Mouse (Mus musculus): ENCODE data around the gene Ylpm1. TPM values are rescaled to one million over a fixed set of nuclear protein-coding genes. Genes with fewer than 3 reads are reported as not detected.
A peak's percentile ranks its signal among the peaks of the same experiment; 100 is the strongest.

Ylpm1 gene
- total RNA-seq, 4 experiments from 2014 or later = 26.6 to 30.4 (median 29.7) TPM

- DNase-seq (ENCODE audit: low spot score) = no peak
Observed at GRCm38 (mm10) chr12:85009776-85010175, 13.7 kb downstream of the Ylpm1 start.

- DNase-seq (ENCODE audit: low spot score) = no peak
Observed at GRCm38 (mm10) chr12:85010541-85010940, 14.4 kb downstream of the Ylpm1 start.

DNA sequence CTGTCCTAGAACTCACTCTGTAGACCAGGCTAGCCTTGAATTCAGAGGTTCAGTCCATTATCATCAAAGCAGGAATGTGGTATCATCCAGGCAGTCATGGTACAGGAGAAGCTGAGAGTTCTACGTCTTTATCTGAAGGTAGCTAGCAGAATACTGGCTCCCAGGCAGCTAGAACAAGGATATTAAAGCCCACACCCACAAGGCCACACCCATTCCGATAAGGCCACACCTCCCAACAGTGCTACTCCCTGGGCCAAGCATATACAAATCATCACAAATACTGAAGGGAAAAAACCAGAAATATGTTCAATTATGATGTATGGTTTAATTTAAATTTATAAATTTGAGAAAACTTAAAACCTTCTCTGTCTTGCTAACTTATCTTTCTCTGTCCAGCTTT, 16.1 kb downstream of the Ylpm1 start:
- no peak for DNase-seq (ENCODE audit: low spot score)

GRCm38 (mm10) chr12:85022071-85022470, 25.9 kb downstream of the Ylpm1 start:
- DNase-seq (ENCODE audit: low spot score) = no peak

GRCm38 (mm10) chr12:85032710-85033109, 36.6 kb downstream of the Ylpm1 start:
- DNase-seq (ENCODE audit: low spot score) = no peak

DNA sequence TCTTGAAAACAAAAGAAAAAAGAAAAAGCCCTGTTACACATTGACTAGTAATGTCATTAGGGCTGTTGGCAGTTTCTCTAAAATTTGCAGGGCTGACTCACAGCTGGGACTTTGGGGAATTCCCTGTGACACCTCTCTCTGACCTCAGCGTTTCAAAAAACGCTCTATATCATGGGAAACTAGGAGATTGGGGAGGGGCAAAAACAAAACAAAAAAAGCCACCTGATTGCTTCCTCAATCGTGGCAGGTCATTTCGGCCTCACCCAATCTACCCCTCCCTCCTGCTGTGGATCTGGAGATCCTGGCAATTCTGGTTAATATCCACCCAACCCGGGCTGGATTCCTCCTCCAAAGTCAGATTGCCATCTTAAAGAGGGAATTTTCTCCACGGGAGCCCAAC, 55.1 kb downstream of the Ylpm1 start:
- DNase-seq (ENCODE audit: low spot score) = no peak

DNA sequence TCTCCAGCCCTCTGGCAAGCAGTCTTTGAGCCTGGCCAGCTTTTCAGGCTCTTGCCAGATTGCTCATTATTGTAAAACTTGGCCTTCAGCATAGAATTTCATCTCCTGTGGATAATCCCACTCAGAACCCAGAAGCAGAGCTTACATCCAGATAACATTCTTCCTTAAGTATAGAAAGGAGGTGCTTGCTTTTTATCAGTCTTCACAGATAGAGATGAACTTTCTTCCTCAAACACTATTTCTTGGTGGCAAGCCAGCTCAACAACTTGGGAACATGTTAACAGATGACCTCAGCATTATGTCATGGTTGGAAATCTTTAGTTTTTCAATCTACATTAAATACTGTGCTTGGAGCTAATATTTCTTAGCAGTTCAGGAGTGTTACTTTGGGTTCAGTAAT, 74.9 kb downstream of the Ylpm1 start:
- DNase-seq (ENCODE audit: low spot score) = no peak

- DNase-seq (ENCODE audit: low spot score) = no peak
Observed at GRCm38 (mm10) chr12:85077100-85077499, 81.0 kb downstream of the Ylpm1 start.

DNA sequence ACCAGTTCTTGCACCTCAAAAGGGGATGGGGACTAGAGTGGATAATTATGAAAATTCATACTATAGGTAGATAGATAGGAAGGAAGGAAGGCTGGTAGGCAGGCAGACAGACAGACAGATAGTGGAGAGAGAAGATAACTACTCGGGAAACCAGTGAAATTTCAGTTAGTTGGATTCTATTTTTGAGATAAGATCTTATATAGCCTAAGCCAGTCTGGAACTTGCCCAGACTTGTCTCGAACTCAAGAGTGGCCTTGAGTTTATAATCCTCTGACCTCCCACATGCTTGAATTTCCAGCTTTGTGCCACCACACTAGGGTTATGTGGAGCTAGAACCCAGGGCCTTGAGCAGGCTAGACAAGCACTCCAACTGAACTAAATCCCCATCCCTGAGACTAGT, 88.1 kb downstream of the Ylpm1 start:
- no peak for DNase-seq (ENCODE audit: low spot score)

DNA sequence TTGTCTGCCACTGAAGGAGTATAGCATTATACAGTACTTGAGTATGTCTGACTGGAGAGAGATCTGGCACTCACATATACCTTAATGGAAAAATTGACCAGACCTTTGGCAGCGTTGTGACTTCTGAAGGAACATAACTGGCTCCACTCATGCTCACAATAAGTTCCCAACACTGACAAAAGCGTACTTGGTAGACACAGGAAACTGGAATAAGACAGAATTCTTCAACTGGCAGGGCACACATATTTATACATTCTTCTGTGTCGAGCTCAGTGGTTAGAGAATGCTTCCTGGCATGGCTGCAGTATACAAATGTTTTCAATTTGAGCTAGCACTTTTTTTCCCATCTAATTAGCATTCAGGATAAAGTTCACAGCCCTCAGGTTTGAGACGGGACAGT, 88.8 kb downstream of the Ylpm1 start:
- no peak for DNase-seq (ENCODE audit: low spot score)

- DNase-seq (ENCODE audit: low spot score) = no peak
Observed at GRCm38 (mm10) chr12:85087845-85088244, 91.7 kb downstream of the Ylpm1 start.

- no peak for DNase-seq (ENCODE audit: low spot score)
Observed at GRCm38 (mm10) chr12:85091190-85091589, 95.1 kb downstream of the Ylpm1 start.

- peak; percentile 69 for DNase-seq (ENCODE audit: low spot score)
Observed at GRCm38 (mm10) chr12:85092214-85092613, 96.1 kb downstream of the Ylpm1 start.

- DNase-seq (ENCODE audit: low spot score) = peak; percentile 71
Observed at GRCm38 (mm10) chr12:85094010-85094409, 97.9 kb downstream of the Ylpm1 start.

- peak; percentile 28 for DNase-seq (ENCODE audit: low spot score)
Observed at GRCm38 (mm10) chr12:85094706-85095105, 98.6 kb downstream of the Ylpm1 start.

GRCm38 (mm10) chr12:85095146-85095545, 99.0 kb downstream of the Ylpm1 start:
- no peak for DNase-seq (ENCODE audit: low spot score)

GRCm38 (mm10) chr12:85095859-85096258, 99.7 kb downstream of the Ylpm1 start:
- no peak for DNase-seq (ENCODE audit: low spot score)

DNA sequence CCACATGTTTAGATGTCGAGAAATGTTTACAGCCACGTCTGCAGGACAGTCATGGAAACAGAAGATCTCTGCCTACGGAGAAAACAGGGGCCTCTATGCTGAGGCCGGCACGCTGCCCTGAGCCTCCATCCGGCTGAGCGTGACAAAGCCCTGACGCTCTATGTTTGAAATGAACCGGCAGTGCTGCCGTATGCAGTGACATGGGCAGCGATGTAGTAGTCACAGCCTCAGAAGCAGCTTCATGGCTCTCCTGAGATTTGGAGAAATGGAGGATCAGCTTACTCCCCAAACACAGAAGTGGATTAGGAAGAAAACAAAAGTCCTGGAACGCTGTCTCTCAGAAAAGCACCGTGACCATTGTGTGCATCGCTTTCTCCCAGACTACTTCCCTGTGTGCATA, 104.9 kb downstream of the Ylpm1 start:
- no peak for DNase-seq (ENCODE audit: low spot score)

GRCm38 (mm10) chr12:85101521-85102106, 105.5 kb downstream of the Ylpm1 start:
- no peak for DNase-seq (ENCODE audit: low spot score)

GRCm38 (mm10) chr12:85103096-85103495, 107.0 kb downstream of the Ylpm1 start:
- DNase-seq (ENCODE audit: low spot score) = no peak

DNA sequence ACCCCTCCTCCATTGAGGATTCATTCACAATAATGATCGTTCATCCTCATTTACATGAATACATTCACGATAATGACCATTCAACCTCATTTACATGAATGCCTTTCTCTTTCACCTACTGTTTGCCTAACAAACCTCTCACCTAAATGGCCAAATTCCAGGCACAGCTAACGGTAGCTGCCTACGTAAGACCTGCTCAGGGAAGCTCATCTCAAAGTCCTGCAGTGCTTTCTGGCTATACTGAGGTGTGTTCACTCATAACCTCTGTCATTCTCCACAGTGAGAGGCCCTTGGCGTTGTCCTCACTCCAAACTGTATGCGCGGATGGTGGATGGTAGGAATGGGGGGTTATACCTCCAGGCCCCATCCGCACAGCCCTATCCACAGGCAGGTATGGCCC, 108.7 kb downstream of the Ylpm1 start:
- no peak for DNase-seq (ENCODE audit: low spot score)

DNA sequence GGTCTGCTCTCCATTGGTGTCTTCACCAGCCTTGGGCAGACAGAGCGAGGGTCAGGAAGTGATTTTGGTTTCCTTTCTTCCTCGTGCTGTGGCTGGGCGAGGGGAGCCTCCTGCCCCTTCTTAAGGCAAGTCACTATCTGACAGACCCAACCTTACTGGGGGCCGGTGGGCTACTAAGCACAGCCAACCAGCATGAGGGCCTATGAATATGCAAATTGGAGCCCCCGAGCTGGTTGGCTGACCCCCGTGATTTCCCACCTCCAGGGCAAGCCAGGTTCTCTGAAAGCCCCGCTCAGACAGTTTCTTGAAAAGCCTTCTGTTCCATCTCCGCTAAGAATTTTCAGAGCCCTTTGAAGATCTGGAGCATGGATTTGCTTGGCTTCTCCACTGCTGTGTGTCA, 110.2 kb downstream of the Ylpm1 start:
- no peak for DNase-seq (ENCODE audit: low spot score)

DNA sequence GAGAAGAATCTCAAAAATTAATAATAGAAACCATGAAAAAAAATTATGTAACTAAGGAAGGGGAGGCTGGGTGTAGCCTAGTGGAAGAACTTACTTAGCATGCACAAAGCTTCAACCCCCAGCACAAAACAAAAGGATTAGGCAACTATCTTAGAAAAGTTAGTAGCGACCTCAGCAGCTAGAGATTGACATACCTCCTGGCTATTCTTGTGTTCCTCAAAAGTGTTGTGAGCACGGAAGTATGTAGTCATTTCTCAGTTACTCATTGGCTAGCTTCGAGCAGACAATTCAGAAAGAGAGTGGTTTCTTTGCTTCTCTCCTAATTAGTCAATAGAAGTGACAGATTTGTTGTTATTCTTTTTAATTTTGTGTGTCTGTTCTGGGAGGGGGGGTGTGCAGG, 112.5 kb downstream of the Ylpm1 start:
- no peak for DNase-seq (ENCODE audit: low spot score)

DNA sequence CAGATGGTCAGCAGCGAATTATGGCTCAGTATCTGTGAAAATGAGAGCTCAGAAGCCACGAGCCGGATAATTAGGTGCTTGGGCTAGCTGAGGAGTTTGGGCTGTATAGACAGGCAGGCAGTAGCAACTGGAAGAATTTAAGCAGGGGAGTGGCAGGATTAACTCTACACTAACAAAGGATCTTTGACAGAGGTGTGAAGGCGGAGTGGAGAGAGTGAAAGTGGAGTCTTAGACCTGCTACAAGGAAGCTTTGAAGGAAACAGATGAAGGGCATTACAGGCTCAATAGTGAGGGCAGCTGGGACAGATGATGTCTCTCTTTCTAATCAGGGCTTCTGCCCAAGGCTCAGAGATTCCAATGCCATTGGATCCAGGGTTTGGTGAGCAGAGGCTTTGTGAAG, 113.3 kb downstream of the Ylpm1 start:
- DNase-seq (ENCODE audit: low spot score) = no peak
